Mouse (Mus musculus): Measurements from ENCODE around the gene Coq4. TPM values are rescaled to one million over a fixed set of nuclear protein-coding genes. Genes with fewer than 3 reads are reported as not detected.

The Coq4 gene
- polyA plus RNA-seq (2016; fragmentation: Nextera tagmentation; extraction: Ambion mirVana): 32.7 and 36.4 TPM in 2 replicates

GRCm38 (mm10) chr2:29787104-29787917 is at the start of gene Coq4:
Coq4 (plus strand) TSS chr2:29787493.
- Histone ChIP-seq H3K9me3 (no peaks in the 10 kb centered on the region), H3K36me3 (peaks cover 59% of the 10 kb centered on the region), H3K4me2 (replicated peaks) (peak within 1 kb of the TSS; percentile 78), H3K27me3 (replicated peaks) (no peaks in the 10 kb centered on the region), H3K4me1 (peaks cover 15% of the 10 kb centered on the region), H3K27ac (no peak within 1 kb of the TSS), H3K9ac (peak within 1 kb of the TSS; percentile 71), H3K4me3 (peak within 1 kb of the TSS; percentile 60)
- 1% methylated on average over 31 of the region's 31 CpGs for WGBS
- ATAC-seq (ENCODE audit: low FRiP score, low read depth): peak; percentile 90

- no peak for ATAC-seq (ENCODE audit: low FRiP score, low read depth)
- H3K4me3 ChIP-seq: no peak overlapping the region
These were observed 48.5 kb upstream of the Coq4 start for GRCm38 (mm10) chr2:29738799-29739198.

GRCm38 (mm10) chr2:29739368-29739767 is 47.9 kb upstream of the Coq4 start:
- H3K4me1 ChIP-seq: no peaks in the 10 kb centered on the region
- ATAC-seq (ENCODE audit: low FRiP score, low read depth): no peak

More at GRCm38 (mm10) chr2:29738799-29739198, 48.5 kb upstream of the Coq4 start:
- no peaks in the 10 kb centered on the region for H3K27me3 ChIP-seq (replicated peaks)
- 72% methylated on average over 4 of the region's 4 CpGs for WGBS
- H3K9ac ChIP-seq: no peak overlapping the region
- H3K36me3 ChIP-seq: peaks cover 62% of the 10 kb centered on the region
- no peak overlapping the region for H3K4me2 ChIP-seq (replicated peaks)
- no peak overlapping the region for H3K27ac ChIP-seq
- H3K9me3 ChIP-seq: no peaks in the 10 kb centered on the region
- no peaks in the 10 kb centered on the region for H3K4me1 ChIP-seq

DNA sequence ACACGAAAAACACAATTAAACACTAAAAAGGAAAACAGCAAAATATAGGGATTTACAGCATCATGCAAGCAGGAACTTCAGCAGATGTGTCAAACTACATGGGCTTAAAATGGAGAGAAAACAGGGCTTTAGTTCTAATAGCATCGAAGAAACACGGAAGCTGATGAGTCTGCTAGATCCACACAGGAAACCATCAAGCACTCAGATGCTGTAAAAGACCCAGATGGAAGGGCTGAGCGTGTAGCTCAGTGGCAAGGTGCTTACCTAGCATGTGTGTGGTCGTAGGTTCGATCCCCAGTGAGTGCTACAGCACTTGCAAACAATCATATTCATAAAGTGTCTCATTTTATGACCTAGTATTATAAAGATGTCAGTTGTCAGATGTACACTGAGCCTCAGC is 46.1 kb upstream of the Coq4 start:
- H3K4me3 ChIP-seq: no peak overlapping the region
- H3K36me3 ChIP-seq: peaks cover 38% of the 10 kb centered on the region
- H3K9me3 ChIP-seq: no peaks in the 10 kb centered on the region
- H3K4me2 ChIP-seq (replicated peaks): no peak overlapping the region
- no peaks in the 10 kb centered on the region for H3K4me1 ChIP-seq
- H3K27me3 ChIP-seq (replicated peaks): peaks cover 13% of the 10 kb centered on the region
- ATAC-seq (ENCODE audit: low FRiP score, low read depth): no peak
- H3K9ac ChIP-seq: no peak overlapping the region
- WGBS: 91% methylated on average over 6 of the region's 6 CpGs
- no peak overlapping the region for H3K27ac ChIP-seq

More at GRCm38 (mm10) chr2:29739368-29739767, 47.9 kb upstream of the Coq4 start:
- Histone ChIP-seq H3K36me3 (peaks cover 56% of the 10 kb centered on the region), H3K27me3 (replicated peaks) (no peaks in the 10 kb centered on the region), H3K9ac (no peak overlapping the region), H3K4me3 (no peak overlapping the region), H3K4me2 (replicated peaks) (no peak overlapping the region), H3K9me3 (no peaks in the 10 kb centered on the region), H3K27ac (no peak overlapping the region)
- WGBS: 76% methylated on average over 5 of the region's 5 CpGs

DNA sequence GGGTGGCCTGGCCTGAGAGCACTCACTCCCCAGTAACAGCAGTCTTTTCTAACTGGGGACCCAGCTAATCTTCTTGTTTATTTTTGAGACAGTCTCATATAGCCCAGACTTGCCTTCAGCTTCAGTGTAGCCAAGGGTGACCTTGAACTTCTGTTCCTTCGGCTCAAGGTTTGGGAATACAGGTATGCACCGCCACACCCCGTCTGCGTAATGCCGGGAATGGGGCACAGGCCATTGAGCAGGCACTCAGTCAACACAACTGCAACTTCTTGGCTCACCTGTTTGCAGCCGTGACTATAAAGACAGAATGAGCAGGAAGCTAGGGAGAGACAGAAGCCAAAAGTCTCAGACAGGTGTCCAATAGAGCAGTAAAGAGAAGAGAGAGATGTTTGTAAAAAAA is 43.0 kb upstream of the Coq4 start:
- Histone ChIP-seq H3K4me2 (replicated peaks) (no peak overlapping the region), H3K9me3 (no peaks in the 10 kb centered on the region), H3K4me1 (peaks cover 6% of the 10 kb centered on the region), H3K36me3 (peaks cover 11% of the 10 kb centered on the region), H3K27ac (no peak overlapping the region), H3K9ac (no peak overlapping the region), H3K27me3 (replicated peaks) (peaks cover 39% of the 10 kb centered on the region), H3K4me3 (no peak overlapping the region)
- 90% methylated on average over 6 of the region's 6 CpGs for WGBS
- no peak for ATAC-seq (ENCODE audit: low FRiP score, low read depth)

- 2% methylated on average over 50 of the region's 50 CpGs for WGBS
- peak overlapping the region; percentile 51 for H3K9ac ChIP-seq
- peak overlapping the region; percentile 79 for H3K4me2 ChIP-seq (replicated peaks)
- peaks cover 21% of the 10 kb centered on the region for H3K4me1 ChIP-seq
- H3K27ac ChIP-seq: no peak overlapping the region
- no peaks in the 10 kb centered on the region for H3K36me3 ChIP-seq
- H3K27me3 ChIP-seq (replicated peaks): peaks cover 62% of the 10 kb centered on the region
- H3K4me3 ChIP-seq: peak overlapping the region; percentile 36
- no peaks in the 10 kb centered on the region for H3K9me3 ChIP-seq
- ATAC-seq (ENCODE audit: low FRiP score, low read depth): no peak
These were observed 40.0 kb upstream of the Coq4 start for GRCm38 (mm10) chr2:29747188-29747782.

- Histone ChIP-seq H3K9me3 (no peaks in the 10 kb centered on the region), H3K9ac (no peak overlapping the region), H3K36me3 (no peaks in the 10 kb centered on the region), H3K4me1 (peaks cover 21% of the 10 kb centered on the region), H3K27me3 (replicated peaks) (peaks cover 67% of the 10 kb centered on the region), H3K27ac (no peak overlapping the region), H3K4me3 (no peak overlapping the region), H3K4me2 (replicated peaks) (no peak overlapping the region)
- 64% methylated on average over 5 of the region's 5 CpGs for WGBS
- ATAC-seq (ENCODE audit: low FRiP score, low read depth): no peak
These were observed 39.4 kb upstream of the Coq4 start for GRCm38 (mm10) chr2:29747852-29748251.

GRCm38 (mm10) chr2:29748499-29748898 is 38.8 kb upstream of the Coq4 start:
- Histone ChIP-seq H3K4me1 (peaks cover 21% of the 10 kb centered on the region), H3K9ac (no peak overlapping the region), H3K4me3 (no peak overlapping the region), H3K27ac (no peak overlapping the region), H3K9me3 (no peaks in the 10 kb centered on the region), H3K27me3 (replicated peaks) (peaks cover 72% of the 10 kb centered on the region), H3K4me2 (replicated peaks) (no peak overlapping the region), H3K36me3 (no peaks in the 10 kb centered on the region)
- no peak for ATAC-seq (ENCODE audit: low FRiP score, low read depth)
- WGBS: 85% methylated on average over 4 of the region's 4 CpGs

DNA sequence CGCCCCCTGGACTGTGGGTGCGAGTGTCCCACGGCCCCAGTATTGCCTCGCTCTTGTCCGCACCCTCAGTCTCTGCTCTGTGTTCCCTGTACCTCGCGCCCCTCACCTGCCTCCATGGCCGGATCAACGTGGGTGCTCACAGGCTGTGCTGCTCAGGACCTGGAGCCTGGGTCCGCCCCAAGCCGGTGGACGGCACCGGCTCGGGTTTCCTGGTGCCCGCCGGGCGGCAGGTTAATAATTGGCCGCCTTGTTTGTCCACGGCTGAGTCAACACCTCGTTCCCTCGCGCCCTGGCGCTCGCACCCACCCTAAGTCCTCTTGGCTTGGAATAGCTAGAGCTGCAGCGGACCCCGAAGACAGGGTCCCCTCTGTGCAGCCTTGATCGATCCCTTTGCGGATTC is 35.8 kb upstream of the Coq4 start, which contains the start of gene Gm13420:
Gene Gm13420, minus strand, starts transcription at position 189 of the 400 bp plus-strand sequence.
- no peak for ATAC-seq (ENCODE audit: low FRiP score, low read depth)
- Histone ChIP-seq H3K4me3 (no peak within 1 kb of the TSS), H3K9ac (0 out of 2 replicates have a peak within 1 kb of the TSS, but pooled peaks have one; percentile 29), H3K27me3 (replicated peaks) (peaks cover 57% of the 10 kb centered on the region), H3K4me1 (peaks cover 21% of the 10 kb centered on the region), H3K27ac (no peak within 1 kb of the TSS), H3K4me2 (replicated peaks) (peak within 1 kb of the TSS; percentile 43), H3K9me3 (no peaks in the 10 kb centered on the region), H3K36me3 (no peaks in the 10 kb centered on the region)
- 4% methylated on average over 28 of the region's 28 CpGs for WGBS

DNA sequence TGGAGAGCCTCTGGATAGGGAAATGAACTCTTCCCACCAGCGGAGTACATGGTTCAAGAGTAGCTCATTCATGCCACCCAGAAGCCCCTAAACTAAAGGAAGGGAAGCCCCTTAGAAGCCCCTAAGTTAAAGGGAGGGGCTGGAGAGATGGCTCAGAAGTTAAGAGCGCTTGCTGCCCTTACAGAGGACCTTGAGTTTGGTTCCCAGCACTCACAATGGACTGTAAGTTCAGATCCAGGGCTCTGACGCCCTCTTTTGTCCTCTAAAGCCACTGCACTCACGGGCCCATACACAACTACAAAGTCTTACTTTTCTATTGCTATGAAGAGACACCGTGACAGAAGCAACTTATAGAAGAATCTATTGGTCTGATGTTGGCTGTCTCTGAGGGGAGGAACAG is 34.9 kb upstream of the Coq4 start:
- WGBS: 88% methylated on average over 5 of the region's 5 CpGs
- H3K27me3 ChIP-seq (replicated peaks): peaks cover 48% of the 10 kb centered on the region
- H3K4me3 ChIP-seq: no peak overlapping the region
- no peak overlapping the region for H3K9ac ChIP-seq
- H3K4me1 ChIP-seq: peaks cover 16% of the 10 kb centered on the region
- no peak overlapping the region for H3K27ac ChIP-seq
- H3K9me3 ChIP-seq: no peaks in the 10 kb centered on the region
- no peak for ATAC-seq (ENCODE audit: low FRiP score, low read depth)
- H3K4me2 ChIP-seq (replicated peaks): no peak overlapping the region
- H3K36me3 ChIP-seq: no peaks in the 10 kb centered on the region

DNA sequence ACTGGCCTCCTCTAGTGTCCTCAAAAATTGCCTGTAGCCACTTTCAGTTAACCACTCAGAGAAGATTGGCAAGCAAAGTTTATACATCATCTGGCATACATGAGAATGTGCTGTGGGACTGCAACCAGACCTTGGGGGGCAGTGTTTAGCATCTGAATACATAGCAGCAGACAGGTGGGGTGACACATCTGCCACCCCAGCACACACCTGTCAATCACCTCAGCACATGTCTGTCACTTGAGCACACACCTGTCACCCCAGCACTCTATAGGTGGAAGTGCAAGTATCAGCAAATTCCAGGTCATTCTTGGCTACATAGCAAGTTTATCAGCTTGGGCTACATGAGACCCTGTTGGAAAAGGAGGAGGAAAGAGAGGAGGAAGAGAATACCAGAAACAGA is 31.6 kb upstream of the Coq4 start:
- Histone ChIP-seq H3K4me3 (no peak overlapping the region), H3K4me2 (replicated peaks) (no peak overlapping the region)

DNA sequence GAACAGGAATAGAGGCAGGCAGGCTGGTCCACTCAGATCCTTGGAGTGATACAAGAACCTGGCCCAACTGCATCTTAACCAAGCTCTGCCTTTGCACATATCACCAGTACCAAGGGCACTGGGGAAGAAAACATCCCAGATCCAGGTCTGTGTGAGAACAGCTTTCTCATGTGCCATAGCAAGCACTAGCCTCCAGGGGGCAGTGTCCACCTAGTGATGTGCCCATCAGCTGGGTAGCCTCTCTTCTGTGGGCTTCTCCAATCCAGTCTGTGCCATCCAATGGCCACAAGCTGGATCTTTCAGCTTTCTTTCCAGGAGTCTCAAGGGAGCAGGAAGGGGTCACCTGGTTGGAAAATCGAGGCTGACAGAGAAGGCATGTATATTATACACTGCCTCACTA is 22.5 kb upstream of the Coq4 start:
- Histone ChIP-seq H3K27me3 (replicated peaks) (no peaks in the 10 kb centered on the region), H3K4me3 (no peak overlapping the region), H3K4me2 (replicated peaks) (no peak overlapping the region), H3K9me3 (no peaks in the 10 kb centered on the region), H3K36me3 (no peaks in the 10 kb centered on the region), H3K9ac (no peak overlapping the region), H3K4me1 (no peaks in the 10 kb centered on the region), H3K27ac (no peak overlapping the region)
- peak; percentile 61; the same call in 1 of the 2 replicates for ATAC-seq (ENCODE audit: low FRiP score, low read depth)
- WGBS: 3% methylated on average over 1 of the region's 1 CpGs

More for the DNA sequence above, 31.6 kb upstream of the Coq4 start:
- Histone ChIP-seq H3K36me3 (no peaks in the 10 kb centered on the region), H3K27me3 (replicated peaks) (peaks cover 26% of the 10 kb centered on the region), H3K27ac (no peak overlapping the region), H3K4me1 (peaks cover 12% of the 10 kb centered on the region; the same call in 1 of the 2 replicates), H3K9ac (no peak overlapping the region), H3K9me3 (no peaks in the 10 kb centered on the region)
- ATAC-seq (ENCODE audit: low FRiP score, low read depth): no peak

All from neural tube, embryonic 12.5 days (tissue).